Mouse (Mus musculus): ENCODE results near the gene Egfl8.

The Egfl8 gene

DNA sequence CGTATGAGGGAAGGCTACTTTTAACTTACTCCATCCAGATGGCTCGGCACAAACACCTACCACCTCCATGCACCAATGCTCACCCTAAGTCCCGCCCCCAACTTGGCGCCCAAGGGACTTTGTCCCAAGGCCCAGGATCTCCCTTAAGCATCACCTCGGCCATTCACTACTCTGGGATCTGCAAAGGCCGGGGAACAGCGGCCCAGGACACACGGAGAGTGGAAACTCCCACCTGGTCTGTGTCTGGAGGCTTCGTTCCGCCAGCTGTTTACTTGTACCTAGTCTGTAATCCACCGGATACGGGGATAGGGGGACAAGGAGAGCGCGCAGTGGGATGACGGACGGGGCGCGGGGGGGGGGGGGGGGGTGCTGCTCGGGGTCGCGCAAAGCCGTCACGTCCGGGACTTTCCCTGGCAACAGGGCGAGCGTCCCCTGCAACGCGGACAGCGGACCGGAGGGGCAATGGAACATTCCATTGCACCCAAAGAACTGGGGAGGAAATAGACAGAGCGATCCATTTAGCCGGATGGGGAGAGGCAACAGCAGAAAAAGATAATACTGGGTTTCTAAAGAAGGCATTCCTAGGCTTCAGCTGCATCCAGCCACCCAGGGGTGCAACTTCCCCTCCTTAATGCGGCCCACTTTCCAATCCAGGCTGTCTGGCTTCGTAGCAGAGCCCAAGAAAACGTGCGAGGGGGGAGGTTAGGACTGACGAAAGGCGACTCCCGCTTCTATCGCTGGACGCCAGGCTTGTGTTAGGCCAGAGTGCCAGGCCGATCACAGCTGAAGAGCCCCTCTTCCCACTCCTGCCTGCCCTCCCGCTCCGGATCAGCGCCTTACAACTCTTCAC, 11.5 kb upstream of the Egfl8 start:
- peak; percentile 82 for DNase-seq

DNA sequence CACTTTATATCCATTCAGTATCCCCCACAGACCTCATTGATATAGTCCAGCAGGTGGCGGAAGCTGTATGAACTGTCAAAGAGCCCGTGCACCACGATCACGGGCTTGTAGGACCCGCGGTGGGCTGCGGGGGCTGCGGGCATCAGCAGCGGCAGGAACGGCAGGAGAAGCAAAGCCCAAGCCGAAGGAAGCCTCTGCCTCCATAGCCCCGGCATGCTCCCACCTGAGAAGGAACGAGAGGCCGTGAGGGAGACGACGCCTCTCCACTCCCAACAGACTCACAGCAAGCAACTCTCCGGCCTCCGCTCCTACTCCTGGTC, 11.0 kb upstream of the Egfl8 start:
- no peak for DNase-seq

DNA sequence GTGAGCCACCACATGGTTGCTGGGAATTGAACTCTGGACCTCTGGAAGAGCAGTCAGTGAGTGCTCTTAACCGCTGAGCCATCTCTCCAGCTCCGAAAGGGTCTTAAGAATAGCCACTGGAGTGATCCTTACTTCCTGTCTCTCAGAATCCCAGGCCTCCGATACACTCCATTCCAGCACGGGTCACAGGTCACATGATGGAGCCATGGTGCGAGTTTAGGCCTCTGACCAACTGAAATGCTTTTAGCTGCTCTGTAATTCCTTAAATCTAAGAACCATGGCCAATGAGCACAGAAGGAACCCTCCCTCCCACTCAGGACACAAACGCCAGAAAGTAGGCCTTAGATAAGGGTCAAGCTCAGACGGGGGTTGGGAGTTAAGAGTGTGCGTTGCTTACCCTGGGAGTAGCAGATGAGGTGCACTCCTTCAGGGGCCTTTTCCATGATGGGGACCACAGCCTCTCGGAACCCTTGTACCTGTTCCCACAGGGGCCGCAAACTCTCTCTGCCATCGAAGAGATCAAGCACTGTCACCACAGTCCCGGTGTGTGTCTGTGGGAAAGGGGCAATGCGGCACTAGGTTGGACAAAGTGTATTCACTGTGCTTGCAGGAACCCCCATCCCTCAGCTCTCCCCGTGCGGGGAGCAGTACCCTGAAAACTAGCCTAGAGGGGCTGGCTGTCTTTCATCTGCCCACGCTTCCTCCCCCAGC, 10.4 kb upstream of the Egfl8 start:
- no peak for DNase-seq

DNA sequence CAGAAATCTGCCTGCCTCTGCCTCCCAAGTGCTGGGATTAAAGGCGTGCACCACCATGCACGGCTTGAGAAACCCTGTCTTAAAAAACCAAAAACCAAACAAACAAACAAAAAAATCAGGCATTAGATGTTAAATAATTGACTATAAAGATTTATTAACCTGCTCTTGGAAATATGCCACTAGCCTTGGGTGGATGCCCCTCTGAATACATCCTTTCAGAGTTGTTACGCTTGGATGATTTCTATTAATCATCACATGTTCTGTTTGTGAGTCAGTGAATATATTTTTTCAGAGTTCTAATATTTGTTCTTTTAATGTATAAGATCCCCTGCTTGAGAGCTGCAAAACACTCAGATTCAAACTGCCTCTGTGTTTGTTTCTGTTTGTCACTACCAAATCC, 9.2 kb upstream of the Egfl8 start:
- DNase-seq, result no peak

DNA sequence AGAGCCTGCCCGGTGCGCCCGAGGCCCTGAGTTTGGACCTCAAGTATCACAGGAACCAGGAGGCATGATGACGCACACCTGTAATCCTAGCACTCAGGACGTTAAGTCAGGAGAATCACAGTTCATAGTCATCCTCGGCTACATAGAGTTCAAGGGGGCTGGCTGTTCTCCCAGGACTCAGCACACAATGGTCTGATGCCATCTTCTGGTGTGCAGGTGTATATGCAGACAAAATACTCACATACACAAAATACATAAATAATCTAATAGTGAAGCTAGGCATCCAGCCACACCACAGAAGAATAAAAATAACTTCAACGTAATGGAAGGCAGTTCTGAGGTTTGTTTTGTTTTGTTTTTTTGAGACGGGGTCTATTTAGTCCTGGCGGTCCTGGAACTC, 7.4 kb upstream of the Egfl8 start:
- no peak for DNase-seq

DNA sequence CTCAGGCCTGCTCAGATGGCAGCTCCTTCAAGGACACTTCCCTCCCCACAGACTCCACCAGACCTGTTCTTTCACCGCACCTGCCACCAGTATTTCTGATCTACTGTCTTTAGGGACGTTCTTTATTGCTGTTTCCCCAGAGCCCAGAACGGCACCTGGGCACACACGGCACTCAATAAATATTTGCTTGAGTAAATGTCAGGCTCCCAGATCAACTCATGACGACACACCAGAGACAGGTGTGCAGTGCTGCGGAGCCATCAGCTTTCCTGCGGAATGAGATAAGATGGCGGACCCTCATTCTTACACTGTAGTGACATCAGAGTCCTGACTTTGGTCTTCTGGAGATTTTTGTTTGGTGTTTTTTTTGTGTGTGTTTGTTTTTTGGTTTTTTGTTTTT, 5.2 kb upstream of the Egfl8 start:
- DNase-seq, result no peak

DNA sequence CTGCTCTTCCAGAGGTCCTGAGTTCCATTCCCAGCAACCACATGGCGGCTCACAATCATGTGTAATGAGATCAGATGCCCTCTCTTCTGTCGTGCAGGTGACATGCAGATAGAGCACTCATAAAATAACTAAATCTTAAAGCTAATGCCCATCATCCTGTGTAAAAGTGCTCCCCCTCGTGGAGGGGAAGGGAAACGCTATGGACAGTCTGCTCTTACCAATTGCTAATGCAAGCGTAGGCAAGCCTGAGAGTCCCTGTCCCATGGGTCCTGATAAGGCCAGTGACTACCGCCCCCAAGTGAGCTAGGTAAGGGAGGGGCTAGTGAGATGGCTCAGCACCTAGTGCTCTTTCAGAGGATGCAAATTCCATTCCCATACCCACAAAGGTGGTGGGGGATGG, 3.2 kb upstream of the Egfl8 start:
- DNase-seq, result peak; percentile 67

DNA sequence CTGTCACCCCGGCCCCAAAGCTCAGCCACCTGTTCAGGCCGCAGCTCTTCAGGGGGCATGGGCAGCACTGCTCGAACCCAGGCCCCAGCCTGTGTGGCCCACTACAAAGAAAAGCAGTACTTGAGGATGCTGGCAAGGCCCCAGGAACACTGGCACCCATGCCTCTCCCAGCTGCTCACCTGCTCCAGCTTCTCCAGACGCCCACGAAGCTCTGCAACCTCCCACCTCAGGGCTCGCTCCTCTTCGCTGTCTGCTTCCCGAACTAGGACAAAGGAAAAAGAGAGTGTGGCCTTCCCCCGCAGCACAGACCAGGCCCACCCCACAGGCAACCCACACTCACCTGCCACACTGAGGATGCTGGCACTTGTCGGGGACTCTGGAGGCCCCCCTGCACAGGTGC, 1.9 kb downstream of the Egfl8 start:
- no peak for DNase-seq

DNA sequence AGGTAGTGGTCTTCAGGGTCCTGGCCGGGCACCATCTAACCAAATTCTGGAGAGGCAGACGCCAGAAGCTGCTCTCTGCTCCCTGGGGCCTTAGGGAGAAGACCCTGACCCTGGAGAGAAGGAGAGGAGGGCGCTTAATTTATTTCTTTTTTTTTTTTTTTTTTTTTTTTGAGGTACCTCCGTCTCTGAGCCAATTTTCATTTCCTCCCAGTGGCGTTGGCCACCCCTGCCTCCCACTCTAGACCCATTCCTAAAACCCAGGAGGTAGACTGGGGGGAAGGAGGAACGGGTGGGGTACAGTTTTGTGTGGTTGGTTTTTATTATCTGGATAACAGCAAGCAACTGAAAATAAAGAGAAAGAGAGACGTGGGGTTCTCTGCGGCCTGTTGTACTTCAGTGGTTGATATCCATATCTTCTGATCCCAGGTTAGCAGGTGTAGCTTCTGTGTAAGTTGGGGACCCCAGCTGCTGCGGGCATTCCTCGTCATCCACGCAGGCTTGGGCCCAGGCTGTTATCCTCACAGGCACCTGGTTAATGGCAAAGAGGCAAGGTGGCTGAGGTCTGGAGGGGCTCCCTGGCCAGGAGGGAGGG, 2.6 kb downstream of the Egfl8 start:
- DNase-seq, result no peak

DNA sequence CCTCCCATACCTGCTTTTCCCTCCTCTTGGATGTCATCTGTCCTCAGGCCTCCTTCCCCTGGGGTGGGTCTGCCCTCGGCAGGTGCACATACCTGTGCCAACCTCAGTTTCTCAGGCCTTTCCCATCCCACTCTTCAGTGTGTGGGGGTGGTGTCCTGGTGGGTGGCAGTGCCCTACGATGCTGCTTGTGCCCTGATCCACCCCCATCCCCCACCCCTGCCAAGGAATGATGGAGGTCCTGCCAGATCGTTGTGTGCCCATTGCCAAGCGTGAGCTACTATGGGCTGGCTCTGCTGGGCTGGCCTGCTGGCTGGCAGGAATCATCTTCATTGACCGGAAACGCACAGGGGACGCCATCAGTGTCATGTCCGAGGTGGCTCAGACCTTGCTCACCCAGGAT, 4.7 kb downstream of the Egfl8 start:
- DNase-seq, result no peak

DNA sequence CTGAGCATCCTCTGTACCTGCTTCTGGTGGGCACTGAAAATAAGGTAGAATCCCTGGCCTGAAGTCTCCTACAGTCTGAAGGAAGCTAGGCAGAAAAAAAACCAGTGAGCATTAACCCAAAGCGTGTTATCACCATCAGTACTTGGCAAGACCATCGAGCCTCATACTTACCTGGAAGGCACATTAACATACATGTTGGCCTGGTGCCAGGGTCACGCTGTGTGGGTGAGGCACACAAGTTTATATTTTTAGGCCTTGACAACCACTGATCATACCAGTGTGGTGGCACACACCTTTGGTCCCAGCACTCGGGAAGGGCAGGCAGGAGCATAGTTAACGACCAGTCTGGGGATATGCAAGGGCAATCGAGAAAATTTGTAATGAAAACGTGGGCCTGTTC, 7.8 kb downstream of the Egfl8 start:
- peak; percentile 57 for DNase-seq

DNA sequence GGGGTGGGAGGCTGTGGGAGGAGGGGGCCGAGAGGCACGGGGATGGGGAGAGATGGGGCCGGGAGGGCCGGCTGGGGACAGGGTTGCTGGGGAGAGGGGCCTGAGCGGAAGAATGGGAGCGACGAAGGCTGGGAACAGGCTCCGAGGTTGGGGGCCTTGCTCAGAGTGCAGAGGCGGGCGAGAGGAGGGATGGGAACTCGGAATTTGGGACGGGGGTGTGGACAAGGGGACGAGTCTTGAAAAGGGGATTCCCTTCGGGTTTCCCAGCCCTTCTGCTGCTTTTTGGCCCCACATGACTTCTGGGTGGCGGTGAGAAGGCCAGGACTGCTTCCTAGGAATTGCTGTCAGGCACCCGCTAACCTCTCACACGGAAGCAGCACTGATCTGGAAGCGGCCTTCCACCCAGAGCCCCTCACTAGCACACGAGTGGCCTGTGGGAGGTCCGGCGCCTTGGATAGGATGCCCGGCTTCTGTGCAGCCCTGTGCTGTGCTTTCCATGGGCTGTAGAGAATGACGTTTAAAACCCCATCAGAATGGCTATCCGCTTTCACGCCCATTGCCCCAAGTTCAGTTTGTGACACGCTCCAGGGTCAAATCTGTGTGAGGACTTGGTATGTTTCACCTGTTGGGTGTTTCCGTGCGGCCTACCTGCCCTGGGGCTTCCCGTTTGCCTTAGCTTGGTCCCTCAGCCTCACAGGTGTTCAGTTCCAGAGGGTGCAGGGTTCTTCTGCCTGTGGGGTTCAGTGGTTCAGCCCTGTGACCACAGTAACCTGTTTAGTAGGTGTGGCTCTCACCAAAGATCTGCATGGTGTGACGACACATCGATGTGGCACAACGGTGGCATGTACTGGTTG, 9.4 kb downstream of the Egfl8 start:
- DNase-seq, result peak; percentile 31

DNA sequence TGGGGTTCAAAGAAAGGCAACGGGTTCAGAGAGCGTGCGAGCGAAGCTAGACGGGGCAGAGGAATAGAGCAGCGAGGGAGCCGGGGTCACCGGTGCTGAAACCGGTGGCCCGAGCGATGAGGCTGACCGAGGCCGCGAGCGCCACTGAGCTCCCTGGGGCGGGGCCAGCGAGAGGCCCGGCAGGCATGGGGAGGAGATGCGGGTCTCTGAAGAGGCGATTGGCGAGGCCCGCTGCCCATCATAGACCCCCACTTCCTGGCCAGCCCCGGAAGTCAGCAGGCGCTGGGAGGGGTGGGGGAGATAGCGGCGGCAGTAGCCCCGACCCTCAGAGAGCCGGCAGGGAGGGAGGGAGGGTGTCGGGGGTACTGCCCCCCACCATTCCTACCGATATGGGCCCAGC, 10.2 kb downstream of the Egfl8 start:
- peak; percentile 96 for DNase-seq

DNA sequence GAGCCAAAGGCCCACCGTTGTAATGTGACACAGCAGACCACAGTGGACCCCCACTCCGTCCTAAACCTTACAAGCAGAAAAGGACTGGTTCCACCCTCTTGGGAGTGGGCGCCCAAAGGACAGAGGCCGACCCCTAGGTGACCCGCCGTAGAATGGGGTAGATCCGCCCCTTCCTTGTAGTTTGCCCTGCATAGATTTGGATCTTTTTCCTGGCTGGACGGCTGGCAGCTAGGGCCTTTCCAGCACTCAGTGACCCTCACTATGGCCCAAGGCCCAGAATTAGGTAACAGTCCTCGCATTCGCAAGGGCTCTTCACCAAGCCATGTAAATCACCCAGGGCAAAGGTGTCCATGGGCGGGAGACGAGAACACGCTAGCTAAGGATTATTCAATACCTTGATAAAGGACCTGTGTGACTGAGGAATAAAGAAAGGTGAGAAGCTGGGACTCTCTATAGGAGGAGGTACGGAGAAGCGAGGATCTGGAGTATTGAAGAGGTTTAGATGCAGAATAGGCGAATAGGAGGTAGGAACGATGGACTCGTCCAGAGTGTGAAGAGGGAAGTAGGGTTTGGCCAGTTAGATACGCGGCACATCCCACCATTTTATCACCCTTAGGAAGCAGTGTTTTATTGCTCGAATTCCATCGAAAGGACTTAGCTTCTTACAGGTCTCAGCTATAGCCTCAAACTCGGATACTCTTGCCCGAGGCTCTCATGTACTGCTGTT, 11.1 kb downstream of the Egfl8 start:
- DNase-seq, result no peak

DNA sequence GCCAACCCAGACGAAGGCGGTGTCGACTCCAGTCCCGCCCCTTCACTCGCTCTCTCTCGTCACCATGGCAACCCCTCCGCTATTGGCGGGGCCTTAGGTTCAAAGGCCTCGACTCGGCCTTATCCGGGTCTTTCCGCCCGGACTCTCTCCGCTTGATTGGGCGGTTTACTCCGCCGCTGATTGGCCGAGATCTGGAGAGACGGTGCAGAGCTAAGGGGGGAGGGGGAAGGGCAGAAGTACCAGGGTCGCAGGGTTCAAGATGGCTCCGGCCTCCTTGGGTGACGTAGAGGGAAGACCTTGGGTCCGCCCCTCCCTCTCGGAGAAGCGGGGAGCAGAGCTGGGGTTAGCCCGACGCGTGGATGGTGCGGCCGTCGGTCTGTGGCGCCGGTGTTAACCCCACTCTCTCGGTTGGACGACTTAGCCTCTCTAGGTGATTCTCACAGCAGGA, 11.7 kb downstream of the Egfl8 start, which contains the start of gene Agpat1:
Gene Agpat1, plus strand, starts transcription at position 202 of the 448 bp plus-strand sequence.
- peak; percentile 98 for DNase-seq

DNA sequence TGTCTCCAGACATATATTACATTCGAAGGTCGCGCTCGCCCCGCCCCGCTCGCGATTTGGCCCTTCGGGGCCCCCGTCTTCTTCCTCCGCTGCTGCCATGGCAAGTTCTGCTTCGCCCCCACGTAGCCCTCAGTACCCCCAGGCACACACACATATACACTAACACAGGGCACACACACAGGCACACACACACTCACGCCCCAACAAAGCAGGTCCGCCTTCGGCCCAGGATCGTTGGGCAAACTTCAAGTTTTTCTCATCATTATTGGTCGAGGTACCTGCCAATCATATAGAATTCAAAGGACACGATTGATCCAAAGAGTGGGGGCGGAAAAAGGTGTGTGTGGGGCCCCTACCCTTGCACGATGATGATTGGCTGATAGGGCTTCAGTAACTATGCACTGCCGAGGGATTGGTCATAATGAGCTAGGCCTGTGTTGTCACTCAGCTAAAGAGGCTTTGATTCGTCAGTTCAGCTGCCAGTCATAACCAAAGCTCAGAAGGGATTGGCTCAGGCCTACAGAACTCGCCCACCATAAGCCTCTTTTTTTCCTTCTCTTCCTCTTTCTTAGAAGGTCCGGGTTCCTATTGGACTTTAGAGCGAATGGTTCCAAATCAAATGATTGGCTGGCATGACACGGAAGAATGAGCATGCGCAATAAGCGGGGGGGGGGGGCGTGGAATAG, 12.3 kb downstream of the Egfl8 start, which contains the start of gene Rnf5:
Gene Rnf5, minus strand, starts transcription at position 316 of the 686 bp plus-strand sequence.
- DNase-seq, result peak; percentile 99

DNA sequence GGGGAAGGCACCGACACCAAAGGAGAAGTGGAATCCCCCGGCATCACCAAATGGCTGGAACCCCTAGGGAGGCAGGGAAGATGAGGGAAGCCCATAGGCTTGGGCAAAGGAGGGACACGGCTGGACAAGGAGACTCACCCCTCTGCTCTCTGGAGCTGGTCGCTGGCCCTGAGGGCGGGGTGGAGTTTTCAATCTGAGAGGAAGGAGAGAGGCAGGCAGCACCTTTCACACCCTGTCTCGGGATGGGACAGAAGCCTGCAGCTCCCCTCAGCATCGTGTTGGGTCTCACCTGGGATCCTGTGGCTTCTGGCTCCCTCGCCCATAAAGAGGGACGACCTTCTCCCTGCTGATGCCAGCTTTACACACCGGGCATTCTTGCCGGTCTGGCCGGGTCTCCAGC, 14.0 kb downstream of the Egfl8 start:
- DNase-seq, result peak; percentile 38

DNA sequence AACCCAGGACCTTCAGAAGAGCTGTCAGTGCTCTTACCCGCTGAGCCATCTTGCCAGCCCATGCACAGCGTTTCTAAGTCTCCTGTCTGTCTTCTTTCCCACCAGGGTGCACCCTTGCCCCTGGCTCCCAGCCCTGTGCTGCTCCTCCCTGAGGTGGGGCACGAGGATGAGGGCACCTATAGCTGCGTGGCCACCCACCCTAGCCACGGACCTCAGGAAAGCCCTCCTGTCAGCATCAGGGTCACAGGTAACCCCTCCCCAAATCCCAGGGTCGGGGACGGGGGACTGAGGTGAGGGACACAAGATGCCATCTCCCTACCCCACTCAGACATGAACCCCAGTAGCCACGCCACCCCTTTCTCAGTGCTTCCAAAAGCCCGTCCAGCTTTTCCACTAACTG, 15.9 kb downstream of the Egfl8 start:
- no peak for DNase-seq

DNA sequence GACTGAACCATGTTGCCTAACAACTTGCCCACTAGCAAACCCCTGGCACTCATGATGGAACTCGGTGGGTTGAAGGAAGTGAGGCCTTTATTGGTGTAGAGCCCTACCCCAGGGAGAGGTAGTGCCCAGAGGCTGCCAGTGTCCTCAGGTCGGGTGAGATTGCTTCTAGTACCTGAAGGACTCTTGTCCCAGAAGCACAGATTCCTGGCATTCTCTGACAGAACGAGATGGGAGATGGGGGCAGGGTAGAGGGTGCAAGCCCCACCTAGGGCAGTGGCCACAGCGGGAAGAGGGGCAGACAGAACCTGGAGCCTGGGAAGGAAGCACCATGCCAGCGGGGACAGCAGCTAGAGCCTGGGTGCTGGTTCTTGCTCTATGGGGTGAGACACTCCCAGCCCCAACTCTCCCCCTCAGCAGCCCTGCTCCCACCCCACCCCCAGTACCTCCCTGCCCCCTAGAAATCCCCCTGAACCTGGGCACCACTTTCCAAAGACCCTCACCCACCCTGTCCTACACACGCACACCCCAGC, 18.1 kb downstream of the Egfl8 start, which contains the start of gene Ager:
Gene Ager, plus strand, starts transcription at position 297 of the 530 bp plus-strand sequence.
- DNase-seq, result peak; percentile 17

DNA sequence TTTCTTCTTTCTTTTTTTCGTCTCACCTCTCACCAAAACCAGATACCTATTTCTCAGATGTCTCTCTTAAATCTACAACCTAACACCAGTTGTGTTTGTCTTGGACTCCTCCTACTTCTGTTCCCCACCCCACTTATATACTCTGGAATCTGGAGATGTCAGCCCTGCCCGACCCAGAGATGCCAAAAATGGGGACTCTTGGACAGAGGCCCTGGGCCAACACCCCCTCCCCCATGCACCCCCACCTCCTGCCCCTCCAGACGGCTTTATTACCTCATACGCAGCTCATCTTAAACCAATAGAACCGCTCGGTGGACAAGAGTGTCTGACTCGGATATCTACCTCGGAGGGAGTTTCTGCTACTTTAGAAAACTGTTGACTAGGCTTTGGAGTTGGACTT, 19.7 kb downstream of the Egfl8 start:
- DNase-seq, result no peak
